Mouse (Mus musculus): Measurements from ENCODE around the gene Krt14.
"Not testable (repeated sequence)": the region's sequence is repeated elsewhere in the genome, so short reads cannot be mapped to it uniquely, and the experiment has no call there.

Krt14 gene

DNA sequence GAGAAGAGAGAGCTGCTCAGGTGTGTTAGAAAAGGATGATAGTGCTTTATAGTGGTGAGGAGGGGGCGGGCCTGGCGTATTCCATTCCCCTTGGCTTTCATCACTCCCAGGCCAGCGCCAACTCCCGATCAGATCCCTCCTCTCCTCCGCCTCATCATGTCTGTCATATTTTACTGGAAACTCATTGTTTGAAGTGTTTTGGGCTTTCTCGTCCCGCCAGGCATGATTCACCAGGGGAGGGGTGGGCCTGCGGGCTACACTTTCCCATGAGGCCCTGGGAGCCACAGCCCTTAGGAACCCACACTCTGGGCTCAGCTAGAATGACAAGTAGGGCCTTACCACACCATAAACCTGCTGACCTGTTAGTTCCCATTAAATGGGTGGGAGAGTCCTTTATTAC is at the start of gene Krt14:
TSS of gene Krt14 (minus strand) at position 51 of the 400 bp plus-strand sequence.
- no peak for DNase-seq (ENCODE audit: low spot score in 2 of 2)

- no peak for DNase-seq (ENCODE audit: low spot score in 2 of 2)
These were observed 48.2 kb upstream of the Krt14 start for GRCm38 (mm10) chr11:100255514-100255913.

DNA sequence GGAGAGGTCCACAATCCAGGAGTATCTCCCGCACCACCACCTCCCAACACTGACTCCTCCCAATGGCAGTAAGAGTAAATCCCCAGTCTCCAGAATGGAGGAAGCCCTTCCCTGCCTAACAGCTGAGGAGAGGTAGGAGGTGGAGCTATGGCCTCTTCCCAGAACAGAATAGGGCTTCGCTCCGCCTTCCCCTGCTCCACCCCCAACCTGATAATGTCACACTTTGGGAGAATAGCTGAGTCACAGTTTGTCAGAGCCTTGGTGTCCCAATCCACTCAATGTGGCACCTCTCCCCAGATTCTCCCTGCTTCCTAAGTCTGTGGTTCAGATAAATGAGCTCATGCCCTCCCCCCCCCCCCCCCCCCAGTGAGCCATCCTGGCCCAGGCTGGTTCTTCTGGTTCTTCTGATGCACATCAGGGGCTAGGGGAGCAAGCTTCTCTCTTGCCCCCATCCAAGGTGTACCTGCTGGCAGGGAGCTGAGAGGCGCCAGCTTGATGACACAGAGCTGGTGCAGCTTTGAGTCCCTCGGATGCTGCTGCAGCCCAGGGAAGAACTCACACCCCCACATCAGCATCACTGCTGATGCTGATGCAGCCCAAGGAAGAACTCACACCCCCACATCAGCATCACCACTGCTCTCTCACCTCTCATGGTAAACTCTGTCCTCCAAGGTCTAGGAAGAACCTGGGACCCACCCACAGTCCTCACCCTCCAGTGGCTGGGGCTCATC is 47.2 kb upstream of the Krt14 start:
- DNase-seq (ENCODE audit: low spot score in 2 of 2): no peak

DNA sequence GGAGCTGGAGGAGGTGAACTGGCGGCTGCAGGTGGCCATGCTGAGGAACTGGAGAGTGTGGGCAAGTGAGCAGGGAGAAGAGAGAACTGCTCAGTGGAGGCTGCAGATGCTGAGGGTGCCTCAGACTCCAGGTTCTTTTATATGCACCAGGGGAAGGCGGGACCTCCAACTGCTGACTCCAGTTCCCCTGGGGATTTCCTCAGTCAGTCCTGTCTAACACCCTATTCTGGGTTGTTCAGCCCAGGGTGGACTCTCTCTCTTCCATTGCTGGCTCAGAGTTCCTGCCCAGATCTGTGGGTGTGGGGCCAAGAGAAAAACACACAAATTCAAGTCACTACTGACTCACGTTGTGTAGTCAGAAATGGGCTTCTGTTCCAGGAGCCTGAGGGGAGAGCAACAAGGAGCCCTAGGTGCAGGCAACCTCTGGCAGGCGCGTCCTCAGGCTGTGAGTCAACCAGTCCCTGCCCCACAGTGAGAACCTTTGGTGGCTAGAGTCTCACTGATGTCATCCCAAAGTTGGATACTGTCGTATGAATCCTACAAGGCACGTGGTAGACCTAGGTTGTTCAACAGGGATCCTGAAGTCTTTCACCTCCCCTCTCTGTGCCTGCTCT is 41.6 kb upstream of the Krt14 start, which contains the start of gene Krt16:
TSS of gene Krt16 (minus strand) at position 51 of the 614 bp plus-strand sequence.
- DNase-seq (ENCODE audit: low spot score in 2 of 2): no peak

DNA sequence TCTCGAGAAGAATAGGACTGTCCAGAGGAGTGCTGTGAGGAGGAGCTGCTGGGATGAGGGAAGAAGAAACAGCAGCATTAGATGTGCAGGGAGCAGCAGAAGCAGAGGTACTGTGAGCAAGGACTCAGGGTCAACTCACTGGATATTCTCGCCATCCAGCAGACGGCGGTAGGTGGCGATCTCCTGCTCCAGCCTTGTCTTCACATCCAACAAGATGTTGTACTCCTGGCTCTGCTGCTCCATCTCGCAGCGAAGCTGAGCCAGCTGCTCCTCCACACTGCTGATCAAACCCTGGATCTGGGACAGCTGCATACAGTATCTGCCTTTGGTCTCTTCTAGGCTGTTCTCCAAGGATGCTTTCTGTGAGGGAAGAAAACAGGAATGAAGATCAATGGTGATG is 39.1 kb upstream of the Krt14 start:
- not testable (repeated sequence) for DNase-seq (ENCODE audit: low spot score in 2 of 2)

DNA sequence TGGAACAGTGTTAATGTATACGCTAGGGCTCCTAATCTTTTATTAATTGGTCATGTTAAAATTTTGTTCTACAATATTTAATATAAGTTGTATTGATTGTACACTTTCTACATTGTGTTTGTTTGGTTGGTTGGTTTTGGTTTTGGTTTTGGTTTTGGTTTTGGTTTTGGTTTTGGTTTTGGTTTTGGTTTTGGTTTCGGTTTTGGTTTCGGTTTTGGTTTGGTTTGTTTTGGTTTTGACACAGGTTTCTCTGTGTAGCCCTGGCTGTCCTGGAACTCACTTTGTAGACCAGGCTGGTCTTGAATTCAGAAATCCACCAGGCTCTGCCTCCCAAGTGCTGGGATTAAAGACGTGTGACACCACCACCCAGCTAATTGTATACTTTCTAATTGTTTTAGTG is 32.9 kb upstream of the Krt14 start:
- not testable (repeated sequence) for DNase-seq (ENCODE audit: low spot score in 2 of 2)

DNA sequence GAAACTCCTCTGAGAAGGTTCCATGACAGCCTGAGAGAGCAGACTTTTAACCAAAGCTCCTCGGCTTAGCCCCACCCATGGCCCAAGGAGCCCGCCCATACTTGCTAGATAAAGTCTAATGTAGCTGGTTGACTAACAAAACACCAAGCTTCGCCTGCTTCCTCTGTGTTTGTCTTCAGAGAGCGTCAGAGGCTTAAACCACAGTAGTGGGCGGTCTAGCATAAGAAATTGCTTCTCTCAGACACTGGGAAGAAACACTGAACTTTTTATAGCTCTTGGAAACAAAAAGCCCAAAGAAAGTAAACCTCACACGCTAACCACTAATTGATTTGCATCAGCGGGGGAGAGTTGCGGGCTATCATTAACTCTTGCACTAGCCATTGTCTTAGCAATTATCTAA is 14.4 kb upstream of the Krt14 start:
- DNase-seq (ENCODE audit: low spot score in 2 of 2): no peak

DNA sequence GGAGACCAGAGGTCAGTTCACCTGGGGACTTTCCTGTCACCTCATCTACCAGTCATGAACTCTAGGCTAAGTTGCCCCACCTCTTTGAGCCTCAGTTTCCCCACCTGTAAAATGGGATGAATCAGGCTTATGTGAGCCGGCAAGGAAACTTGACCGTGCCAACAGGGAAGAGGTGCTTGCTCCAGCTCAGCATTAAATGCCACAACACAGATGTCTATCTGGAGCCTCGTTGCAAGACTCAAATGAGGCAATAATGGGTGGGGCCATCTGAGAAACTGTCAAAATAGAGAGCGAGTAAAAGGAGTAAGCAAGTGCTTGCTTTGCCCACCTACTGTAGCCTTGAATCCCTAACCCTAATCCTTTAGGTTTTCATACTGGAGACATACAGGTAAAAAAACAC is 12.0 kb upstream of the Krt14 start:
- no peak for DNase-seq (ENCODE audit: low spot score in 2 of 2)

GRCm38 (mm10) chr11:100208542-100208941 is 1.2 kb upstream of the Krt14 start:
- no peak for DNase-seq (ENCODE audit: low spot score in 2 of 2)

- peak in 1 of 2 experiments; percentile 35 for DNase-seq (ENCODE audit: low spot score in 2 of 2)
These were observed 3.9 kb downstream of the Krt14 start for GRCm38 (mm10) chr11:100203448-100203847.

DNA sequence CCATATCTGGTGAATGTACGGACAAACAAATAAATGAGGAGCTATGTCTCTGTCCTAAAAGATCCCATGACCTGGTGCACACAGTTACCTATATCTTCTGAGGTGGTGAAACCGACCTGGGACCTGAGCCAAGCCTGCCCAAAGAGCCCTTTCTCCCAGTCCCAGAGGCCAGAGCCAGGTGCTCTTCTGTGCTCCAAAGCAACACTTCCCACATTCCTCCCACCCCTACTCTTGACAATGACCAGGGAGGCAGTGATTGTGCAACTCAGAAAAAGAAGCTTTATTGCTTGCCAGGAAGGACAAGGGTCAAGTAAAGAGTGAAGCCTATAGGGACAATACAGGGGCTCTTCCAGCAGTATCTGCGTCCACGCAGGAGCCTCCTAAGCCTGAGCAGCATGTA is 4.4 kb downstream of the Krt14 start:
- DNase-seq (ENCODE audit: low spot score in 2 of 2): no peak

GRCm38 (mm10) chr11:100200104-100200820 is 7.1 kb downstream of the Krt14 start:
- no peak for DNase-seq (ENCODE audit: low spot score in 2 of 2)

GRCm38 (mm10) chr11:100198666-100199065 is 8.7 kb downstream of the Krt14 start:
- peak; percentile 18 to 40 for DNase-seq (ENCODE audit: low spot score in 2 of 2)

DNA sequence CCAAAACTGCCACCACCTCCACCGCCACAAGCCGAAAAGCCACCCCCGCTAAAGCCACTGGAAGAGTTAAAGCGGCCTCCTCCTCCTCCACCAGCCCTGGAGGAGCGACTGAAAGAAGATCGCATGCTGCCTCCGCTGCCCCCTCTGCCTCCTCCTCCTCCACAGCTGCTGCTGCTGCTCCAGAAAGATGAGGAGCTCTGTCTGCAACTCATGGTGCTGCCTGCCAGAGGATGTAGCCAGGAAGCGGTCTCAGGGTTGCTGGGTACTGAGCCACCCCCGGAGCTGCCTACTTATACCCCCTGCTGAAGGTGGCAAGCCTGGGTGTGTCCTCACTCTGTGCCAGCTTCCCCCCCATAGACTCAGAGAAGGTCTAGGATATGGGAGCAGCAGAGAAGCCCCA is 14.4 kb downstream of the Krt14 start, which contains the start of gene Krt9:
TSS of gene Krt9 (minus strand) at position 255 of the 400 bp plus-strand sequence.
- no peak for DNase-seq (ENCODE audit: low spot score in 2 of 2)

DNA sequence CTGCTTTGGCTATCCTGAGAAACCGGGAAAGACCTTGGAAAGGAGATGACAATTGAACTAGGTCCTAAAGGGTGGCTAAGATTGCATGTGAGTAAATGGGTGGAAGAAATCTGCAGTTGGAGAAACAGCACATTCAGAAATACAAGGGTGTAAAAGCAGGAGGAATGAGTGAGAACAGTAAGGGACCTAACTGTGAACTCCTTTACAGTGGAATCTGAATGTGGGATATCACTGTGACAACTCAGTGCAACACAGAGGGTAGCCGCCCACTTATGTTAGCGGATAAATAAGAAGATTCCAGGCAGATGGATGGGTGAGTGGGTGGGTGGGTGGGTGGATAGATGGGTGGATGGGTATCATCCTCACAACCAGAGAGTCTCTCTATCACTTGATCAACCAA is 15.5 kb downstream of the Krt14 start:
- DNase-seq (ENCODE audit: low spot score in 2 of 2): no peak

GRCm38 (mm10) chr11:100186736-100187135 is 20.6 kb downstream of the Krt14 start:
- no peak for DNase-seq (ENCODE audit: low spot score in 2 of 2)

GRCm38 (mm10) chr11:100181725-100182124 is 25.6 kb downstream of the Krt14 start:
- DNase-seq (ENCODE audit: low spot score in 2 of 2): no peak

DNA sequence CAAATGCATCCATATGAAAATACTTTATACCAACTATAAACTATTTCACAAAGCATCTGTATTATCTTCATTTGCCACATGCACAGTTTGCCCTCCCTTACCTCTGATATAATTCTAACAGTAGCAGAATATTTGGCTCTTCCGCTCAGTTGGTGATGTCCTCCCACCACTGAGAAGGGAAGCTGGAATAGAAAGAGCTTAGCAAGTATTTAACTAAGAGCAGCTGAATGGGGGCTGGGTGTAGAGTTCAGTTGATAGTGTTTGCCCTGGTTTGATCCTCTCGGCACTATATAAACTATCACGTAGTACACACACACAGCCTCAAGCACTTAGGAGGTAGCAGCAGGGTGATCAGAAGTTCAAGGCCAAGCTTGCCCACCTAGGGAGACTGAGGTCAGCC is 28.1 kb downstream of the Krt14 start:
- DNase-seq (ENCODE audit: low spot score in 2 of 2): no peak

DNA sequence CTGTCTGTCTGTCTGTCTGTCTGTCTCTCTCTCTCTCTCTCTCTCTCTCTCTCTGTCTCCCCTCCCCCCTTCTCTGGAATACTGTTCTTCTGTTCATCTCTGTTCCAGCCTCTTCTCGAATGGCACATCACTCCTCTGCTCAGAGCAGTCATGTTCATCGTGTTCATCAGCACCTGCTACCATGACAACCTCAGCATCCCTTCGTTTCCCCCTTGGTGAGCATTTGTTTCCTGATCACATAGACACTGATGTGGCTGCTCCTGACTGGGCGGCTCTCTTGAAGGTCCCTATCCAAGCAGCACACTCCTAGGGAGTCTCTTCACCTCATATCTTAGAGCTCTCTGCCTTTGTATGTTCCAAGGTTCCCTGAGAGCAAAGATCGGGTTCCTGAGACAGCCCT is 29.0 kb downstream of the Krt14 start:
- DNase-seq (ENCODE audit: low spot score in 2 of 2): no peak

DNA sequence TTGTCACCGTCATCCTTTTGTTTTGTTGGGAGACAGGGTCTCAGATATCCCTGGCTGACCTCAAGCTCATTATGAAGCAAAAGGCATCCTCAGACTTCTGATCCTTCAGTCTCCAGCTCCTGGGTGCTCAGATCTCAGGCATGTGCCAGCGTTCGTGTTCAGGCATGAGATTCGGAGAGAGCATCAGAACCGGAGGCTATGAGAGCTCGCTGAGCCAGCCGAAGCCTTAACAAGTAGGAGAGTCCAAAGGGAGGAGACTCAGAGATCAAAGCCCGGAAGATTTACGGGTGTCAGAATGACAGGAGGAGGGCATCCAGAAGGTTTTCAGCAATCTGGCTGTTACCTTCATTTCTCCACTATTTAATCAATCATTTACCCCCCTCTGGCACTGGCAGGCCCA is 30.6 kb downstream of the Krt14 start:
- DNase-seq (ENCODE audit: low spot score in 2 of 2): no peak

GRCm38 (mm10) chr11:100168765-100169762 is 38.3 kb downstream of the Krt14 start:
- peak; percentile 82 to 83 for DNase-seq (ENCODE audit: low spot score in 2 of 2)
